Mouse (Mus musculus) midbrain, embryonic 10.5 days (tissue): Measurements from ENCODE around the gene Ctbs. TPM values are rescaled to one million over a fixed set of nuclear protein-coding genes. Genes with fewer than 3 reads are reported as not detected.

Experiments
- DNase-seq: peaks from one replicate; pipeline ENCODE4 v3.0.0-alpha.2; 2017; ENCODE audit warnings: low spot score
- H3K27ac ChIP-seq: fragments of 300-500 bp; sonication (generic); replicated peaks from 2 replicates; pipeline ENCODE4 v1.5.1; 2016; ENCODE audit warnings: mild to moderate bottlenecking
- H3K27me3 ChIP-seq: fragments of 300-500 bp; sonication (generic); 2 replicates; pipeline ENCODE4 v1.6.1; 2016; ENCODE audit warnings: low read depth, mild to moderate bottlenecking; ENCODE audit not compliant: poor library complexity, severe bottlenecking
- H3K36me3 ChIP-seq: fragments of 300-500 bp; sonication (generic); 2 replicates; pipeline ENCODE4 v1.6.1; 2016; ENCODE audit warnings: mild to moderate bottlenecking, moderate library complexity
- H3K4me1 ChIP-seq: fragments of 300-500 bp; sonication (generic); 2 replicates; pipeline ENCODE4 v1.6.1; 2016
- H3K4me3 ChIP-seq: fragments of 300-500 bp; sonication (generic); 2 replicates; pipeline ENCODE4 v1.5.1; 2016; ENCODE audit warnings: mild to moderate bottlenecking, moderate library complexity
- H3K9me3 ChIP-seq: fragments of 300-500 bp; sonication (generic); replicated peaks from 2 replicates; pipeline ENCODE4 v1.6.1; 2016; ENCODE audit warnings: mild to moderate bottlenecking
- WGBS: fragments of 180-500 bp; shearing (Covaris S2); methylation state at CpG from one replicate; pipeline ENCODE4 v1.1.7; 2016; 5-methylcytosine and 5-hydroxymethylcytosine counted together
- polyA plus RNA-seq: library from polyadenylated mRNA; unstranded; fragments of >200 nt; fragmentation: Nextera tagmentation; extraction: Ambion mirVana; gene quantifications from 2 replicates; pipeline ENCODE4 v1.2.1, GENCODE M21; 2016

Ctbs gene
- polyA plus RNA-seq, 1 experiment from 2014 or later: 5.7 TPM

DNA sequence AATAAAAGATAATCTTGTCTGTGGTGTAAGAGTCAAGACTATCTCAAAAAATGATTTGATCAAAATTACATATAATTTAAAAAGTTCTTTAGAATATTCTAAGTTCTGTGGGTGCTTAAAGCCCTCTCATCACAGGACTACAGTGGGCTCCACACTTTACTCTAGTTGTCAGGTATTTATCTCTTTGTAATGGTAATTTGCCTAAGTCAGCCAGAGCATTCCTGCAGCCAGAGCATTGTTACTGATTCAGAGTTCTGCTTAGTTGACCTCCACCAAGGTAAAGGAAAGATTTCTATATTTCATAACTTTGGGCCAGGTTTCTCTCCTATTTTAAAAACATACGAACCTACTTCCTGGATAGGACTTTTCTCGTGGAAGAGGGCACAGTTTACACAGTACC lies 19.6 kb downstream of the Ctbs start:
- 81% methylated on average over 2 of the region's 2 CpGs for WGBS
- Histone ChIP-seq H3K4me3 (no peak overlapping the region), H3K36me3 (no peaks in the 10 kb centered on the region), H3K4me1 (no peaks in the 10 kb centered on the region), H3K27ac (no peak overlapping the region), H3K9me3 (no peaks in the 10 kb centered on the region), H3K27me3 (no peaks in the 10 kb centered on the region)
- DNase-seq: no peak

DNA sequence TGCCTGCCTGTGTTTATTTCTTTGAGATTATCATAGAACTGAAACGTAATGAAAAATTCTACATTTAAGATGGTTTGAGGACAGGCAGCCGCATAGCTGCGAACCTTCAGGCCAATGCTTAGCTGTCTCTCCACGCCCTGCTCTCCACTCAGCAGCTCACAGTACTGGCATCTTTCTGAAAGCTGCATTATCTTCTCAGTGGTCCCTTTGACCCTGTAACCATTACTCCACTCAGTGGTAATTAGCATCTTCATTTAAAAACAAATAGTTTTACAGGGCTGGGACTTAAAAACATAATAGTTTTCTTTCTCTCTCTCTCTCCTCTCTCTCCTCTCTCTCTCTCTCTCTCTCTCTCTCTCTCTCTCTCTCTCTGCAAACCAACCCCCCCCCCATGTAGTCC lies 23.1 kb downstream of the Ctbs start:
- H3K36me3 ChIP-seq: no peaks in the 10 kb centered on the region
- 73% methylated on average over 4 of the region's 4 CpGs for WGBS
- H3K27ac ChIP-seq: no peak overlapping the region
- no peaks in the 10 kb centered on the region for H3K27me3 ChIP-seq
- no peaks in the 10 kb centered on the region for H3K4me1 ChIP-seq
- no peak for DNase-seq
- no peak overlapping the region for H3K4me3 ChIP-seq
- H3K9me3 ChIP-seq: no peaks in the 10 kb centered on the region

DNA sequence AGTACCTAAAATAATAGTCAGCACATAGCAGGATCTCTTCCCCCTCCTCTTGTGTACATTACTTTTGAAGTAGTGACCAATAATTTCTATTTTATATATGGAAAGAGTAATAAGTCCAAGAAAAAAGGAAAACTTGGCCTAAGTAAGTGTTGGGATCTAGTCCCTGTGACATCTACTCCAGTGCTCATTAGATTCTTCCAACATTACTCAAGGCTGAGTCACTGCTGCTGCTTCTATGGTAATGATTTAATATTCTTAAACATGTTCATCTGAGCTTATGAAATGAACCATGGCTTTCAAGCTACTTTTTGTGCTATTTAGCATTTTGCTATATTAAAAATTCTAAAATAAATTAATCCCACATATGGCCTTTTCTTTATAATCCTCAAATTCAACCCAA lies 24.1 kb downstream of the Ctbs start:
- H3K27ac ChIP-seq: no peak overlapping the region
- no peaks in the 10 kb centered on the region for H3K27me3 ChIP-seq
- no peak overlapping the region for H3K4me3 ChIP-seq
- H3K4me1 ChIP-seq: no peaks in the 10 kb centered on the region
- H3K36me3 ChIP-seq: no peaks in the 10 kb centered on the region
- DNase-seq: no peak
- no peaks in the 10 kb centered on the region for H3K9me3 ChIP-seq

DNA sequence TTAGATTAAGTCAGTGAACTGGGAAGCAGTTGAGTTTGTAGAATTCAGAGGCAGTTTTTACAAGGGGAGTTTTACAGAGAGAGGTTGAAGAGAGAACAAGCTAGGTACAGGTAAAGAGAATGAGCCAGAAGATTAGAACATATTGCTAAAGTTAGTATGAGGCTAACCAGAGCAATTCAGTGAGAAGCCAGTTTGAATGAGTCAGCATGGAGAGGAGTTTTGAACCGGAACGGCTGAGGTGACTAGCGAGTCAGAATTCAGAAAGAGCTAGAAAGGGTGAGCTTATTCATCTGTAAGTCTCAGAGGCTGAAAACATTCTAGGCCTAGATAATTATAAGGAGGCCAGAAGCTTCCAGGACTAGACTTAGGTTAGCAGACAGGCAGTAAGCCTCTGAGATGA lies 24.8 kb downstream of the Ctbs start:
- H3K4me1 ChIP-seq: no peaks in the 10 kb centered on the region
- DNase-seq: no peak
- WGBS: 90% methylated on average over 3 of the region's 3 CpGs
- H3K27me3 ChIP-seq: no peaks in the 10 kb centered on the region
- no peak overlapping the region for H3K27ac ChIP-seq
- H3K9me3 ChIP-seq: no peaks in the 10 kb centered on the region
- no peak overlapping the region for H3K4me3 ChIP-seq
- H3K36me3 ChIP-seq: no peaks in the 10 kb centered on the region

DNA sequence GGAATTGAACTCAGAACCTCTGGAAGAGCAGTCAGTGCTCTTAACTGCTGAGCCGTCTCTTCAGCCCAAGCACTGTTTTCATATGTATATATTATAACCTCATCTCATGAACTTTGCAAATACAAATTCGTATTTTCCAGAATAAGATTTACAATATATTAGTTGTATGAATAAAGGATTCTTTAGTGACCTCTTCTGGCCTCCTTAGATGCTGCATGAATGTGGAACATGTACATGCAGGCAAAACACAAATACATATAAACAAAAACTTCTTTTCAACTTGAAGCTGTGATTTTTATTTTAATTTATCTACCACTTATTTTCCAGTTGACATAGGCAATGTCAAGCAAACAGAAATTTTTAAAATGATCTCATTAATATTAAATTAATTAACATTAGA lies 32.4 kb downstream of the Ctbs start:
- WGBS: 83% methylated on average over 2 of the region's 2 CpGs
- DNase-seq: no peak

DNA sequence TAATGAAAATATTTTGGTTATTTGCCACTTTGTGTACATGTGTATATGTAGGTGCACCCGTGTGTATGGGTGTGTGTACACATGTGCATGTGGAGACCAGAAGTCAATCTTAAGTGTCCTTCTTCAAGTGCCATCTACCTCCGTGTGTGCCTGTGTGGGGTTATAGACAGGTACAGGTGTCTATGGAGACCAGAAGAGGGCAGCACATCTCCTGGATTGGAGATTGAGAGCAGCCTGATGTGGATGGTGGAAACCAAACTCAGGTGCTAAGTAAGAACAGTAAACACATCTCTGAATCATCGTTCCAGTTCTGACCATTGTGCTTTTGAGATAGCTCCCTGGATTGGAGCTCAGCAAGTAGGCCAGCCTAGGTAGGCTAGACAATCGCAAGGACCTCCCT lies 36.9 kb downstream of the Ctbs start:
- DNase-seq: no peak
- Histone ChIP-seq H3K36me3 (no peaks in the 10 kb centered on the region), H3K4me1 (no peaks in the 10 kb centered on the region), H3K27ac (no peak overlapping the region), H3K9me3 (no peaks in the 10 kb centered on the region), H3K27me3 (no peaks in the 10 kb centered on the region), H3K4me3 (no peak overlapping the region)
- WGBS: 83% methylated on average over 4 of the region's 4 CpGs

More for the DNA sequence above, 32.4 kb downstream of the Ctbs start:
- no peaks in the 10 kb centered on the region for H3K4me1 ChIP-seq
- no peak overlapping the region for H3K4me3 ChIP-seq
- H3K36me3 ChIP-seq: no peaks in the 10 kb centered on the region
- H3K27ac ChIP-seq: no peak overlapping the region
- H3K27me3 ChIP-seq: no peaks in the 10 kb centered on the region
- H3K9me3 ChIP-seq: no peaks in the 10 kb centered on the region

DNA sequence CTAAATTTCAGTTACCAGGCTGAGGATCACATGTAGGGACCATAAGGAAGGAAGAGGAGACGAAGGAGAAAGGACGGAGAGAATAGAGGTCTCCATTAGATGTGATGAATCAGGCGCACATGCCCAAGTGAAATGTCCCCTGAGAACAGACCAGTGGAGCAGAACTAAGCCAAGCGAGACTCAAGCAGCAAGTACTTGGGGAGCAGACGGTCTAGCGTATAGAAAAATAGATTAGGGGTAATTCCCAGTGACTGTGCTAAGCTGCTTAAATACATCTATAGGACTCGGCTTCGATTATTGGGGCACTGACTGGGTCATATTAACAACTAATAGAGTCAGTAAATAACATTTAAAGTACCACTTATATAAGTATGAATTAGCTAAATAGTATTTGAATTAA lies 45.3 kb downstream of the Ctbs start:
- 33% methylated on average over 8 of the region's 8 CpGs for WGBS
- H3K9me3 ChIP-seq: no peaks in the 10 kb centered on the region
- no peak overlapping the region for H3K4me3 ChIP-seq
- peaks cover 4% of the 10 kb centered on the region; the same call in 1 of the 2 replicates for H3K4me1 ChIP-seq
- H3K36me3 ChIP-seq: no peaks in the 10 kb centered on the region
- peak; percentile 28 for DNase-seq
- H3K27ac ChIP-seq: no peak overlapping the region
- H3K27me3 ChIP-seq: peaks cover 21% of the 10 kb centered on the region

DNA sequence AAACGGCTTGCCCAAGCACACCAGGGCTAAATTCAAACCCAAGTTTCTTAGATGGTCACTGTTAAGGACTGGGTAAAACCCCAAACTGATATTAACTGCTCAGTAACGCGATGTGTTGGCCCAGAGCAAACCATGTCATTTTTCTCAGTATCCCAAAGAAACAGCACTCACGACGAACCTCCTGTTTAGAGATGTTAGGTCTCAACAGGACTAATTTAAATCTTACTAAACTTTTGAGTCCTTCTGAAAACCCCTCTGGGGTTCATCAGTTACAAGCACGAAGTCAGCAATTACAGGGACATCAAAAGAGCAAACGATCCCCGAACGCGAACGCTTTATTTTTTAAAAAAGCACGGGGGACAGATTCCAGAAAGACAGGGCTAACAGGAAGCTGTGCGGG lies 49.4 kb downstream of the Ctbs start:
- Histone ChIP-seq H3K27ac (peak overlapping the region; percentile 97), H3K27me3 (peaks cover 16% of the 10 kb centered on the region), H3K4me3 (peak overlapping the region; percentile 88), H3K36me3 (peaks cover 26% of the 10 kb centered on the region), H3K9me3 (no peaks in the 10 kb centered on the region), H3K4me1 (peaks cover 28% of the 10 kb centered on the region)
- 5% methylated on average over 13 of the region's 13 CpGs for WGBS
- DNase-seq: no peak

DNA sequence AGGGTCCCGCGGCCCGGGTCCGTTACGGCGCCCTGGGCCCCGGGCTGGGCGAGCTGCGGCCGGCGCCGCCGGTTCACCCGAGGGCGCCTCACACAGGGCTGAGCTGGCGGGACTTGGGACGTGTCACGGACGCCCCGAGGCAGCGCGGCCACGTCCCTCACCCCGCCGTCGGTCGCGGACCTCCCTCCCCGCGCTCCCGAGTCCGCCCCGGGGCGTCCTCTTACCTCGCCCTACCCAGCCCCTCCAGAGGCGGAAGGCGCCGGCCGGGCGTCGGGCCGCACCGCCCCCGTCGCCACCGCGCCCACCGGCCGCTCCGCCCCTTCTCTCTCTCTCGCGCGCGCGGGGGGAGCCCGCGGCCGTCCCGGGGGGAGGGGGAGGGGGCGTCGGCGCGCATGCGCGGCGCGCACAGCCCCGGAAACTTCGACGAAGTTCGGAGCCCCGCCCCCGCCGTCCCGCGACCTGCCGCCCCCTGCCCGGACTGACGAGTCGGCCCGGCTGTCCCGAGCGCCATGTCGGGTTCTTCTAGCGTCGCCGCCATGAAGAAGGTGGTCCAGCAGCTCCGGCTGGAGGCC lies 49.9 kb downstream of the Ctbs start, which contains the start of the genes Spata1 and Gng5:
Gene Spata1, minus strand, starts transcription at position 323 of the 572 bp plus-strand sequence.
Gene Gng5, plus strand, starts transcription at position 377 of the 572 bp plus-strand sequence.
- Histone ChIP-seq H3K9me3 (no peaks in the 10 kb centered on the region), H3K4me3 (peak within 1 kb of the TSS; percentile 88), H3K36me3 (peaks cover 32% of the 10 kb centered on the region), H3K27me3 (peaks cover 16% of the 10 kb centered on the region), H3K4me1 (peaks cover 28% of the 10 kb centered on the region), H3K27ac (peak within 1 kb of the TSS; percentile 97)
- WGBS: under 1% methylated on average over 58 of the region's 88 CpGs
- DNase-seq: peak; percentile 89

DNA sequence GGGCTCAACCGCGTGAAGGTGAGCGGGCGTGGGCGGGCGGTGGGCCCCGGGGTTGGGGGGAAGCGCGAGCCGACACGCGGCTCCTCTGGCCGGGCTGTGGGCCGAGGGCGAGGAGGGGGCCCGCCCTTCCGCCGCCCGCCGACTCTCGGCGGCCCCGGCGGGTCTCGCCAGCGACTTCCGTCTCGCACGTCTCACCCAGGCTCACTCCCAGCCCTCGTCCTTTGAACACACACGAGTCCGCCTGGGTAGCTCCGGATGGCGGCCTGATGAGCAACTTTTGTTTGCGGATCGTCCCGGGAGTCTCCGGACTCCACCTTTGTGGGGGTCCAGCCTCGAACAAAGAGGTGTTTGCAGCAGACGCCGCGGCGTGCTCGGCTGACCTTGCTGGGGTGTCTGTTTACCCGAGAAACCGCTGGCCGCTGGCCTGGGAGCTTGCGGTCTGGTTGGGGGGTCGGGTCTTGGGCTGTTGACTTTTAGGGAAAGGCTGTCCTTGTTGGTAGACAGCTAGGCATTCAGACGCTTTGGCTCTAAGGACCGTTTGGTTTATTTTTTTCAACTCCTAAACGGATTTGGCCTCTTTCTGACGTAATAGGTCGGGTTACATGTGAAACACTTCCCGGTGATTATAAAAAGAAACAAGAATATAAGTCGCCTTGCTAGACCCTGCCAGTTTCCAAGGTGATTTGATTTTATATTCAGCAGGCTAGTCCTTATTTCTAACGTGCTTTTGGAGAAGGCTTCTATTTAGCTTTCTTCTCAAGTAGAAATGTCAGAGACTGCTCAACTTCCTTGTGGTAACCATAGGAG lies 50.6 kb downstream of the Ctbs start:
- Histone ChIP-seq H3K27me3 (peaks cover 16% of the 10 kb centered on the region), H3K36me3 (peaks cover 38% of the 10 kb centered on the region), H3K9me3 (no peaks in the 10 kb centered on the region), H3K27ac (peak overlapping the region; percentile 97), H3K4me1 (peaks cover 24% of the 10 kb centered on the region), H3K4me3 (peak overlapping the region; percentile 88)
- WGBS: under 1% methylated on average over 57 of the region's 57 CpGs
- DNase-seq: peak; percentile 80

DNA sequence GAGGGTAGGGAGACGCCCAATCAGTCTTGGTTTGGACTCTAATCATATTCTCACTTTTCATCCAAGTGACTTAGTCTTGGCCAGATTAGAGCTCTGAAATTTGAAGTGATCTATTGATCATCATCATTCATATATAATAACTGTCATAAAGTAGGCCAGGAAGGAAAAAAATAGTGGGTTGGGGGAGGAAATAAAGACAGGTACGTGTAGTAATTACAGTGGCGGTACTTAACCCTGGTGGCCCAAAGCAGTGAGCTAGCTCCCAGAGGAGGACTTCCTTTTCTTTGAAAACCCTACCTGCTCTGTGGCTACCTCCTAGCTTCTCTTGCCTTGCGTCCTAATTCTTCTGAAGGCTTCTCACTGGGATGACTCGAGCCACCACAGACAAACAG lies 51.2 kb downstream of the Ctbs start:
- WGBS: 24% methylated on average over 5 of the region's 5 CpGs
- Histone ChIP-seq H3K9me3 (no peaks in the 10 kb centered on the region), H3K27me3 (peaks cover 16% of the 10 kb centered on the region), H3K27ac (peak overlapping the region; percentile 97), H3K36me3 (peaks cover 44% of the 10 kb centered on the region), H3K4me1 (peaks cover 24% of the 10 kb centered on the region), H3K4me3 (peak overlapping the region; percentile 88)
- no peak for DNase-seq

DNA sequence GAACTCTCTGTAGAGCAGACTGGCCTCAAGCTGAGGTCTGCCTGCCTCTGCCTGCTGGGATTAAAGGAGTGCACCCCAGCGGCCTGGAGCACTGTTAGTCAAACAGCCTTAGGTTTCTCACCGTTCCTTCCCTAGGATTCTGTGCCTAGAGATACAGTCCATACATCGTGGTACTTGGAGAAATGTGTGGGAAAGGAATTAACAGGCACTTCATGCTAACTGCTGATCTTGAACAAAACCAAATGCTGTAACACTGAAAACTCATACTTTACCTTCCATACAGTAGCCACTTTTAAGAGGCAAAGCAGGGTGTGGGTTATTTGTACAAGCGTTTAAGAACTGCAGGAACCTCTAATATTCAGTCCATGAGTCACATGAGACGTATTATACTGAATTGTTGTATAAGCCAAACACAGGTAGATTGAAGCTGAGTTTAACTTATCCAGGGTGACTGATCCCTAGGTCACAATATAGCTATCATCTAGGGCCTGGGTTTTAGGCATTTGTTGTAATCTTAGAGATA lies 52.1 kb downstream of the Ctbs start:
- 70% methylated on average over 5 of the region's 5 CpGs for WGBS
- Histone ChIP-seq H3K4me1 (peaks cover 24% of the 10 kb centered on the region), H3K36me3 (peaks cover 52% of the 10 kb centered on the region), H3K4me3 (peak overlapping the region; percentile 88), H3K9me3 (no peaks in the 10 kb centered on the region), H3K27me3 (peaks cover 16% of the 10 kb centered on the region), H3K27ac (no peak overlapping the region)
- no peak for DNase-seq

DNA sequence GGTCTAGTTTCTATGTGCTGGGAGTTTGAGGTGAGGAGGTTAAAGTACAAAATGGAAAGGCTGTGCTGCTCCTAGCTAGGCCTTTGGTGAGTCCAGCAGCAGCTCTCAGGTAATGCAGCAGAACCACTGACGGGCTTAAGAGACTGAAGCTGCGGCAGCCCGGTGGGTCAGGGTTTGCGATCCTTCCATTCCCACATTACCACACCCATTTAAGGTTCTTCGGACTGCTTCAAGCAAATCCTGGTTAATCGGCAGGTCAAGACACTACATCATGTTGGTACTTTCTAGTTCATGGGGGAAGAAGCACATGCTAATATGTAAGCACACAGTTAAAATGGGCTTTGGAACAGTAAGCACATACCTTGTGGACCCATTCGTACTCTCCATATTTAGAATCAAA lies 57.1 kb downstream of the Ctbs start:
- H3K36me3 ChIP-seq: peaks cover 98% of the 10 kb centered on the region
- H3K4me3 ChIP-seq: no peak overlapping the region
- no peak for DNase-seq
- H3K27ac ChIP-seq: no peak overlapping the region
- 95% methylated on average over 7 of the region's 7 CpGs for WGBS
- no peaks in the 10 kb centered on the region for H3K27me3 ChIP-seq
- H3K9me3 ChIP-seq: no peaks in the 10 kb centered on the region
- H3K4me1 ChIP-seq: peaks cover 13% of the 10 kb centered on the region
